Mouse (Mus musculus): ENCODE measurements around the gene Ddr2. TPM values are rescaled to one million over a fixed set of nuclear protein-coding genes. Genes with fewer than 3 reads are reported as not detected.

The Ddr2 gene
- total and polyA plus RNA-seq, 3 experiments: 0.04 TPM; not detected in 2

DNA sequence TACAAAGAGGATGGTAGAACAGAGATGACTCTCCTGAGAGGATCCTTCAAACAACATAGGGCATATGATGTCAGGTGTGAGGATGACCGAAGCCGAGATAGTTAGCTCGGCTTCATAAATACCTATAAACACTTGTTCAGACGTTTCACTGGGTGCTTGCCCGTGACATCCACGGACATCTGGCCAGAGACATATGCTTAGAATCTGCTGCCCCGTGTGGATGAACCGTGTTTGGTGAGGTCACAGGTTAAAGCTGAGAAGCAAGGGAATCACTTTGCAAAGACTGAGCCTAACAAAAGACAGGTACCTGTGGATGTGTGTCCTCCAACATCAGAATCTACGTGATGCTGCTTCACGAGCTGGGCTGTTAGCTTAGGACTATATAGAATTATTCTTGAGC lies 1.7 kb upstream of the Ddr2 start:
- TF ChIP-seq SMC3 (IDR thresholded peaks at IDR 0.05; ENCODE audit: low read depth, low read length) (no peak), HCFC1 (IDR thresholded peaks at IDR 0.05; ENCODE audit: low read depth, low read length) (no peak), ZMIZ1 (IDR thresholded peaks at IDR 0.05; ENCODE audit: low read depth, low read length) (no peak)
- Histone ChIP-seq H3K4me3 (ENCODE audit: control insufficient read depth in 1 of 2, insufficient read depth in 1 of 2, low read depth in 2 of 2, low read length in 2 of 2) (no peak overlapping the region), H3K27ac (ENCODE audit: control insufficient read depth, low read depth, low read length) (no peak overlapping the region)

DNA sequence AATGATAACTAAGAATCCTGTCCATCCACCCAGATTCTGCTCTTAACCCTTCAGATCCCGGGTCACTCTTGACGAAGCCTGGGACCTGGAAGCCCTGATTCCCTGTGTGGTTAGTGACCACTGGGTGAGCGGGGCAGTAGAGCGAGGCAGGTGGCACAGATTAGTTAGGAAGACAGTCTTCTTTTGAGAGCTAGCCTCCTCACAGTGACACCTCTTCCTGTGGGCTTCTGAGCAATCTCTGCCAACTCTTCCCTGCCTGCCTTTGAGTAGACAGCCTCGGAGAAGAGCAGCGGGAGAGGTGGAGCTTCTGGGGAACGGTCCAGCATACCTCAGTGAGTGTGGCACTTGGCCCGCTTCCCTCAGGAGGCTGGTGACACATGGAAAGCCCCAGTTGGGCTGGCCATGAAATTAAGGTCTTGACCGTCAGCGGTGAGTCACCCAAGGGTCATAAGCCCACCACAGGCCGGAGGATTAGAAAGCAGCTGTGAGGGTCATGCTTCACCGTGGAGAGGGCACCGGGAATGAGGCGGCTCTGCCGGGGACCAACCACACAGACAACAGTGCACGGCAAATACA lies 1.2 kb upstream of the Ddr2 start:
- no peak overlapping the region for H3K4me3 ChIP-seq (ENCODE audit: control insufficient read depth in 1 of 2, insufficient read depth in 1 of 2, low read depth in 2 of 2, low read length in 2 of 2)

More for the DNA sequence above, 1.7 kb upstream of the Ddr2 start:
- Histone ChIP-seq H3K4me1 (ENCODE audit: control insufficient read depth in 1 of 2, insufficient read depth in 2 of 2, low read length in 2 of 2) (no peaks in the 10 kb centered on the region), H3K9me3 (replicated peaks; ENCODE audit: insufficient read depth, low read length) (no peaks in the 10 kb centered on the region), H3K9ac (ENCODE audit: control insufficient read depth, low read depth, low read length, poor library complexity, severe bottlenecking) (no peak overlapping the region), H3K27me3 (ENCODE audit: control insufficient read depth in 1 of 2, insufficient read depth in 2 of 2, low read length in 2 of 2) (no peaks in the 10 kb centered on the region; a peak in 1 of 4 replicates), H3K79me2 (ENCODE audit: control insufficient read depth, insufficient read depth, low read length, poor library complexity) (no peaks in the 10 kb centered on the region), H3K36me3 (ENCODE audit: control insufficient read depth in 1 of 2, insufficient read depth in 2 of 2, low read length in 2 of 2) (no peaks in the 10 kb centered on the region)
- no peak for DNase-seq (ENCODE audit: low read depth, low spot score)

GRCm38 (mm10) chr1:170109776-170110515 lies 616 bp downstream of the Ddr2 start:
- Histone ChIP-seq H3K9me3 (replicated peaks; ENCODE audit: insufficient read depth, low read length) (no peaks in the 10 kb centered on the region), H3K79me2 (ENCODE audit: control insufficient read depth, insufficient read depth, low read length, poor library complexity) (no peaks in the 10 kb centered on the region), H3K27me3 (ENCODE audit: control insufficient read depth in 1 of 2, insufficient read depth in 2 of 2, low read length in 2 of 2) (no peaks in the 10 kb centered on the region; a peak in 1 of 4 replicates), H3K27ac (ENCODE audit: control insufficient read depth, low read depth, low read length) (no peak overlapping the region), H3K4me3 (ENCODE audit: control insufficient read depth in 1 of 2, insufficient read depth in 1 of 2, low read depth in 2 of 2, low read length in 2 of 2) (no peak overlapping the region), H3K36me3 (ENCODE audit: control insufficient read depth in 1 of 2, insufficient read depth in 2 of 2, low read length in 2 of 2) (no peaks in the 10 kb centered on the region), H3K9ac (ENCODE audit: control insufficient read depth, low read depth, low read length, poor library complexity, severe bottlenecking) (no peak overlapping the region), H3K4me1 (ENCODE audit: control insufficient read depth in 1 of 2, insufficient read depth in 2 of 2, low read length in 2 of 2) (no peaks in the 10 kb centered on the region)
- TF ChIP-seq MYC (IDR thresholded peaks at IDR 0.05; ENCODE audit: low read depth, low read length): no peak
- TF ChIP-seq BHLHE40 (IDR thresholded peaks at IDR 0.05; ENCODE audit: borderline replicate concordance, low read depth, low read length): no peak
- TF ChIP-seq ZNF384 (IDR thresholded peaks at IDR 0.05; ENCODE audit: low read depth, low read length): no peak
- no peak for TF ChIP-seq SMC3 (IDR thresholded peaks at IDR 0.05; ENCODE audit: low read depth, low read length)
- TF ChIP-seq JUND (IDR thresholded peaks at IDR 0.05; ENCODE audit: low read depth, low read length): no peak
- TF ChIP-seq ZMIZ1 (IDR thresholded peaks at IDR 0.05; ENCODE audit: low read depth, low read length): no peak
- no peak for TF ChIP-seq GABPA (IDR thresholded peaks at IDR 0.05; ENCODE audit: low read depth, low read length)
- no peak for DNase-seq (ENCODE audit: low read depth, low spot score)

More for the DNA sequence above, 1.2 kb upstream of the Ddr2 start:
- no peaks in the 10 kb centered on the region for H3K79me2 ChIP-seq (ENCODE audit: control insufficient read depth, insufficient read depth, low read length, poor library complexity)
- H3K27me3 ChIP-seq (ENCODE audit: control insufficient read depth in 1 of 2, insufficient read depth in 2 of 2, low read length in 2 of 2): no peaks in the 10 kb centered on the region; a peak in 1 of 4 replicates
- DNase-seq (ENCODE audit: low read depth, low spot score): no peak
- H3K9me3 ChIP-seq (replicated peaks; ENCODE audit: insufficient read depth, low read length): no peaks in the 10 kb centered on the region
- no peak overlapping the region for H3K27ac ChIP-seq (ENCODE audit: control insufficient read depth, low read depth, low read length)
- no peak overlapping the region for H3K9ac ChIP-seq (ENCODE audit: control insufficient read depth, low read depth, low read length, poor library complexity, severe bottlenecking)
- TF ChIP-seq SIN3A (IDR thresholded peaks at IDR 0.05; ENCODE audit: low read length) (no peak), MYB (IDR thresholded peaks at IDR 0.05; ENCODE audit: low read depth, low read length) (no peak), POLR2AphosphoS5 (IDR thresholded peaks at IDR 0.05; ENCODE audit: borderline replicate concordance, low read depth, low read length) (no peak), CHD1 (IDR thresholded peaks at IDR 0.05; ENCODE audit: low read depth, low read length) (no peak), MAFK (IDR thresholded peaks at IDR 0.05; ENCODE audit: borderline replicate concordance, low read depth, low read length) (no peak), CHD2 (IDR thresholded peaks at IDR 0.05; ENCODE audit: low read length) (no peak), TCF12 (IDR thresholded peaks at IDR 0.05; ENCODE audit: low read depth, low read length) (no peak), ELF1 (IDR thresholded peaks at IDR 0.05; ENCODE audit: low read depth, low read length) (no peak), RCOR1 (IDR thresholded peaks at IDR 0.05; ENCODE audit: low read depth, low read length) (no peak), ZMIZ1 (IDR thresholded peaks at IDR 0.05; ENCODE audit: low read depth, low read length) (no peak), MYC (IDR thresholded peaks at IDR 0.05; ENCODE audit: low read depth, low read length) (no peak), USF2 (IDR thresholded peaks at IDR 0.05; ENCODE audit: borderline replicate concordance in 1 of 2, insufficient read depth in 1 of 2, low read depth in 1 of 2, low read length in 2 of 2) (no peak), UBTF (IDR thresholded peaks at IDR 0.05; ENCODE audit: borderline replicate concordance, insufficient read depth, low read depth, low read length) (no peak), TBP (IDR thresholded peaks at IDR 0.05; ENCODE audit: low read depth, low read length) (no peak), SMC3 (IDR thresholded peaks at IDR 0.05; ENCODE audit: low read depth, low read length) (no peak), EP300 (IDR thresholded peaks at IDR 0.05; ENCODE audit: low read depth in 1 of 2, low read length in 2 of 2) (no peak), MAZ (IDR thresholded peaks at IDR 0.05; ENCODE audit: low read depth, low read length) (no peak)
- H3K4me1 ChIP-seq (ENCODE audit: control insufficient read depth in 1 of 2, insufficient read depth in 2 of 2, low read length in 2 of 2): no peaks in the 10 kb centered on the region
- no peaks in the 10 kb centered on the region for H3K36me3 ChIP-seq (ENCODE audit: control insufficient read depth in 1 of 2, insufficient read depth in 2 of 2, low read length in 2 of 2)

Measured in MEL (cell line).